Mouse (Mus musculus): ENCODE results near the gene 4930564D02Rik. TPM values are rescaled to one million over a fixed set of nuclear protein-coding genes. Genes with fewer than 3 reads are reported as not detected.

Gene 4930564D02Rik
- polyA plus RNA-seq, 1 experiment = not detected

DNA sequence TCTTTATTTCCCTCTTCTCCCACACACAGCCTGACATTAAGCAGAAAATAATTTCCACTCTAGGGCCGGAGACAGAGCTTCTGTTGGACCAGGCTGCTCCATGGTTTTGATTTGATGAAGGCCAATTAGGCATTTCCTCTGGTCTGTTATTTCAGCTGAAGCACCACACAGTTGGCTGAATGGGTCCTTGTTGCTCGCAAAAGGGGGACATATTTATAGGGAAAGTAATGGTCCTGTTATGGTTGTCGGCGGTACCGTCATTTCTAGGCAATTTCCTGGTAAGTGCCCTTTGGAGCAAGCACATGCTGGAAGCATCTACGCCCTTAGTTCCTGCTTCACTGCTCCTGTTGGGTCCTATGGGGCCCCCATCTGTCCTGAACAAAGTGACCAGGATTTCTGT is 5.7 kb upstream of the 4930564D02Rik start:
- WGBS = 55% methylated on average over 6 of the region's 6 CpGs
- no peak for TF ChIP-seq CTCF (IDR thresholded peaks at IDR 0.05; ENCODE audit: control insufficient read depth, insufficient read depth, low read length)
- TF ChIP-seq POLR2A (IDR thresholded peaks at IDR 0.05; ENCODE audit: borderline replicate concordance, control insufficient read depth, low read depth, low read length) = no peak
- H3K4me1 ChIP-seq (ENCODE audit: control insufficient read depth, insufficient read depth, low read length) = no peaks in the 10 kb centered on the region; the same call in 1 of the 2 replicates
- no peak overlapping the region for H3K27ac ChIP-seq (ENCODE audit: control insufficient read depth, insufficient read depth, low read depth, low read length, poor library complexity)
- no peak overlapping the region for H3K4me3 ChIP-seq (replicated peaks; ENCODE audit: control insufficient read depth, low read depth, low read length)

DNA sequence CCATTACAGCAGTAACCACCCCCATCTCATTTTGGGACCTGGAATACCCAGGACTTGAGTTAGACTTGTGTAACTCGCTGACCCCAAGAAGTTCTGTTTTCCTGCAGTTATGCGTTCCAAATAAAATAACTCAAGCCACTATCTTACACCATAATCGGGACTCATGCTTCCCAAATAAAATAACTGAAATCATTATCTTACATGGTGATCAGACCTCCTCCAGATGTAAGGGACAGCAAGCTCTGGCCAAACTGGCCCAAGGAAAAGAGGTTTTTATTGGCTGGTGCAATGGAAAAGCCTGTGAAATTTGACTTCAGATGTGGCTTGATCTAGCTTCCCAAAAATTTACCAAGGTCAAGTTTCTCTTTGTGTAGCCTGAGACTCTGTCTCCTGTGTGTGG is 5.1 kb upstream of the 4930564D02Rik start:
- 66% methylated on average over 3 of the region's 3 CpGs for WGBS

DNA sequence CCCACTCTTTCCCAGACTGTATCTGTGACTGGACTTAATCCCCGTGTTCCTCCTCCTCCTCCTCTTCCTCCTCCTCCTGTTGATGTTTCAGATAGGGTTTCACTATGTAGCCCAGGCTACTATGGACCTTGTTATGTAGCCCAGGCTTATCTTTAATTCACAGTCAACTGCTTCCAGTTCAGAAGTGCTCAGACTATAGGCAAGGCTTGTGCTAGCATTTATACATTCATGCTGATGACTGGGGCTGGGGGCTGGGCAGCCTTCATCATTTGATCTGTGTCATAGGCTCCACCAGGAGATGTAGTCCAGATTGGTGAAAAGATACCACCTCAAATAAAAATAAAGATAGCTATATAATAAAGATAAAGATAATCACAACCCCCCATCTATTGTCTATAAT is 4.7 kb upstream of the 4930564D02Rik start:
- WGBS = 31% methylated on average over 1 of the region's 1 CpGs
- Histone ChIP-seq H3K27ac (ENCODE audit: control insufficient read depth, insufficient read depth, low read depth, low read length, poor library complexity) (no peak overlapping the region), H3K4me1 (ENCODE audit: control insufficient read depth, insufficient read depth, low read length) (no peaks in the 10 kb centered on the region), H3K4me3 (replicated peaks; ENCODE audit: control insufficient read depth, low read depth, low read length) (no peak overlapping the region)
- TF ChIP-seq POLR2A (IDR thresholded peaks at IDR 0.05; ENCODE audit: borderline replicate concordance, control insufficient read depth, low read depth, low read length) (no peak), CTCF (IDR thresholded peaks at IDR 0.05; ENCODE audit: control insufficient read depth, insufficient read depth, low read length) (no peak)

More for the DNA sequence above, 5.1 kb upstream of the 4930564D02Rik start:
- TF ChIP-seq POLR2A (IDR thresholded peaks at IDR 0.05; ENCODE audit: borderline replicate concordance, control insufficient read depth, low read depth, low read length) = no peak
- TF ChIP-seq CTCF (IDR thresholded peaks at IDR 0.05; ENCODE audit: control insufficient read depth, insufficient read depth, low read length) = no peak
- H3K4me1 ChIP-seq (ENCODE audit: control insufficient read depth, insufficient read depth, low read length) = no peaks in the 10 kb centered on the region; the same call in 1 of the 2 replicates
- H3K27ac ChIP-seq (ENCODE audit: control insufficient read depth, insufficient read depth, low read depth, low read length, poor library complexity) = no peak overlapping the region
- no peak overlapping the region for H3K4me3 ChIP-seq (replicated peaks; ENCODE audit: control insufficient read depth, low read depth, low read length)

DNA sequence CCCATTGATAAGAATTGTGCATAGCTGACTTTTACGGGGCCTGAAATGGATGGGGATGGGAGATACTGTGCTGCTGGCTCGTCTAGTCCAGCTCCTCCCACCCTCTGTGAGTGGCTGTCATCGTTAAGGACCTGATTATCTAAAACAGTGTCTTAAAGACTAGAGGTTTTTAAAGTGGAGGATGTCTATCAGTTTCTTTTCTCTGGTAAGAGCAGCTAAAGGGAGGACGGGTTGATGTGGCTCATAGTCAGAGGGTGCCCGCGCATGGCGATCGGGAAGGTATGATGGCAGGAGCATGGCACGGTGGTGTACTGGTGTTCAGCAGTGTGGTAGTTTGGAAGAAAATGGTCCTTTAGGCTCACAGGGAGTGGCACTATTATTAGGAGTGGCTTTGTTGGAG is 4.0 kb upstream of the 4930564D02Rik start:
- Histone ChIP-seq H3K4me1 (ENCODE audit: control insufficient read depth, insufficient read depth, low read length) (no peaks in the 10 kb centered on the region), H3K27ac (ENCODE audit: control insufficient read depth, insufficient read depth, low read depth, low read length, poor library complexity) (no peak overlapping the region), H3K4me3 (replicated peaks; ENCODE audit: control insufficient read depth, low read depth, low read length) (no peak overlapping the region)
- 78% methylated on average over 9 of the region's 9 CpGs for WGBS
- TF ChIP-seq CTCF (IDR thresholded peaks at IDR 0.05; ENCODE audit: control insufficient read depth, insufficient read depth, low read length) (no peak), POLR2A (IDR thresholded peaks at IDR 0.05; ENCODE audit: borderline replicate concordance, control insufficient read depth, low read depth, low read length) (no peak)

DNA sequence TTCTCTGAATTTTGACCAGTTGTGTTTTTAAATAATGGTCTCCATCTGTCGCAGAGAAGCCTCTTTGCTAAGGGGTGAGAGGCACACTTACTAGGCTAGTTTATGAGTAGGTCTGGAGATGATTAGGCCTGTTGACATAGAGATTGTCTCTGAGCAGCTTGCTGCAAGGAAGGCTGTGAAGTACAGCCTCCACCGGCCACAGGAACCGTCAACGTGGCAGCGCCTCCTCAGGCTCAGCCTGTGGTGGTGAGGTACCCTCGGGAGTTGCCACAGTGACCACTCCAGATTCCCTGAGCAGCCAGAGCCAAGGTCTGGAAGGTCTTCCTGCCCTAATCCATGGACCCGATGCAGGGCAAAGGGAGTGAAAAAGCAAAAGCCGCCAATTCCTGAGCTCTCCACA is 3.9 kb downstream of the 4930564D02Rik start:
- Histone ChIP-seq H3K4me1 (ENCODE audit: control insufficient read depth, insufficient read depth, low read length) (no peaks in the 10 kb centered on the region), H3K4me3 (replicated peaks; ENCODE audit: control insufficient read depth, low read depth, low read length) (no peak overlapping the region), H3K27ac (ENCODE audit: control insufficient read depth, insufficient read depth, low read depth, low read length, poor library complexity) (no peak overlapping the region)
- WGBS = 64% methylated on average over 8 of the region's 8 CpGs
- TF ChIP-seq POLR2A (IDR thresholded peaks at IDR 0.05; ENCODE audit: borderline replicate concordance, control insufficient read depth, low read depth, low read length) (no peak), CTCF (IDR thresholded peaks at IDR 0.05; ENCODE audit: control insufficient read depth, insufficient read depth, low read length) (no peak)

DNA sequence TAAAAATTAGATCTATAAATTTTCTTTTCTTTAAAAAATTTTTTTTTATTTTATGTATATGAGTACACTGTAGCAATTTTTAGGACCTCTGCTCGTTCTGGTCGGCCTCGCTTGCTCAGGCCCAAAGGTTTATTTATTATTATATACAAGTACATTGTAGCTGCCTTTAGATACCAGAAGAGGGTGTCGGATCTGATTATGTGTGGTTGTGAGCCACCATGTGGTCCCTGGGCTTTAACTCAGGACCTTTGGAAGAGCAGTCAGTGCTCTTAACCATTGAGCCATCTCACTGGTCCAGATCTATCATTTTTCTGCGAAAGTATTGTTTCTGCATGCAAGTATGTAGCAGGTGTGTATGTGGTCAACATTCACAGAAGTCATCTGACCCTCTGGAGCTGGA is 4.6 kb downstream of the 4930564D02Rik start:
- Histone ChIP-seq H3K4me3 (replicated peaks; ENCODE audit: control insufficient read depth, low read depth, low read length) (no peak overlapping the region), H3K27ac (ENCODE audit: control insufficient read depth, insufficient read depth, low read depth, low read length, poor library complexity) (no peak overlapping the region), H3K4me1 (ENCODE audit: control insufficient read depth, insufficient read depth, low read length) (no peaks in the 10 kb centered on the region)
- TF ChIP-seq POLR2A (IDR thresholded peaks at IDR 0.05; ENCODE audit: borderline replicate concordance, control insufficient read depth, low read depth, low read length) (no peak), CTCF (IDR thresholded peaks at IDR 0.05; ENCODE audit: control insufficient read depth, insufficient read depth, low read length) (no peak)
- 82% methylated on average over 5 of the region's 5 CpGs for WGBS

DNA sequence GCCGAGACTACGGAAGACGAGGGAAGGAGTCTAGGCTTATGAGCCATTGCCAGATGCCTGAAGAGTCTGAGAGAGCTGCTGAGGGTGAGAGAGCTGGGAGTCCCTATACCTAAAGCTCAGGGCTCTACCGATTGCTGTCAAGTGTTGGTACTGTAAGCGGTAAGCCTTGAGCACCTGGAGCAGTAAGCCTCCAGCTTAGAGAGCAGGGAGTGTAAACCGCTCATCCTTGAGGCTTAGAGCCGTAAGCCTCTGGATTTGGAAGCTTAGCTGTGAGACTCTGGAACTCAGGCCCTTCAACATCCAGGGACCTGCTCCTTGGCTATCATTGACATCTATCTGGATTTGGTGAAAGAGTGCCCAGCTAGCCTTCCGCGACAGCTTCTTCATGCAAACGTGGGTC is 5.9 kb downstream of the 4930564D02Rik start:
- Histone ChIP-seq H3K4me3 (replicated peaks; ENCODE audit: control insufficient read depth, low read depth, low read length) (no peak overlapping the region), H3K27ac (ENCODE audit: control insufficient read depth, insufficient read depth, low read depth, low read length, poor library complexity) (no peak overlapping the region), H3K4me1 (ENCODE audit: control insufficient read depth, insufficient read depth, low read length) (no peaks in the 10 kb centered on the region)
- 90% methylated on average over 10 of the region's 10 CpGs for WGBS
- TF ChIP-seq POLR2A (IDR thresholded peaks at IDR 0.05; ENCODE audit: borderline replicate concordance, control insufficient read depth, low read depth, low read length) = no peak
- no peak for TF ChIP-seq CTCF (IDR thresholded peaks at IDR 0.05; ENCODE audit: control insufficient read depth, insufficient read depth, low read length)

DNA sequence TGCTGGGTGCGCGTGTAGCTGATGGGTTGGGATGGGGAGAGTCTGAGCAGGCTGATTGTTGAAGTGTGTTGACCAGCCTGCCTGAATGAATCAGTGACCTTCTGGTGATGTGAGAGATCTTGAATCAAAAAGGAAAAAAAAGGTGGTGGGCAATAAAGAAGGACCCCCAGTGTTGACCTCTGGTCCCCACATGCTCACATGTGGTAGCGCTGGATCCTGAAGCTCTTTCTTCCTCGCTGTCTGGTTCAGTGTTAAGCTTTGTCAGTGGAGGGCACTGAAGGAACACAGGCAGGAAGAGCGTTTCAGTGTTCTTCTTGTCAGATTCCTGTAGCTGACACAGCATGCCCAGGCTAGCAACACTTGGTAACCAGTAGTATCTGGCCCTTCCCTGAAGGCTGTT is 9.2 kb downstream of the 4930564D02Rik start:
- TF ChIP-seq CTCF (IDR thresholded peaks at IDR 0.05; ENCODE audit: control insufficient read depth, insufficient read depth, low read length) = no peak
- no peak for TF ChIP-seq POLR2A (IDR thresholded peaks at IDR 0.05; ENCODE audit: borderline replicate concordance, control insufficient read depth, low read depth, low read length)
- 82% methylated on average over 5 of the region's 5 CpGs for WGBS
- Histone ChIP-seq H3K4me1 (ENCODE audit: control insufficient read depth, insufficient read depth, low read length) (no peaks in the 10 kb centered on the region), H3K27ac (ENCODE audit: control insufficient read depth, insufficient read depth, low read depth, low read length, poor library complexity) (no peak overlapping the region), H3K4me3 (replicated peaks; ENCODE audit: control insufficient read depth, low read depth, low read length) (no peak overlapping the region)

DNA sequence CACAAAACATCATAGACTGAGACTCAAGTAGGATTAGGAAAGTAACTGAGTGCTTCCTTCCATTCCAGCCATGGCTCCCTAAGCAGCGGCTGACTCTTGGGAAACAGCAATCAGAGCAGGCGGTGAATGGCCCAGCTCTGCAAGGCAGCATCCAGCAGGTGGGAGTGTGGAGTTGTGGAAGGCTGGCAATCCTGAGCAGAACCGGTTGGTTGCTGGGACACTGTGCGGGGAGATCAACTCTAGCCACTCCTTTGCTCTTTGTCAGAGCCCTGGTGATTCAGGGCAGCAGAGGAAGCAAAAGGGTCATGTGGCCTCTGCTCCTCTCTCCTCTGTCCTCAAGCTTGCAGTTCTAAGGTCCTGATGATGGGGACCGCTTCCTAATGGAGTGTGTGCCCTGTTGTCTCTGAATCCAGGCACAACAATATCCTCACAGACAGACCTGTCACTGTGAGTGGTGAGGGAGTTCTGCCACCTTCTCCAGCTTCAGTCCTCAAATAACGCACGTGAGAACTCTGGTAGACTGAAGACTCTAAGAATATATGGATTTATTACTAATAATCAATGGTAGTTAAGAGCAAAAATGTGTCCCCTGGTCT is 11.7 kb downstream of the 4930564D02Rik start:
- 57% methylated on average over 7 of the region's 7 CpGs for WGBS
- Histone ChIP-seq H3K27ac (ENCODE audit: control insufficient read depth, insufficient read depth, low read depth, low read length, poor library complexity) (no peak overlapping the region), H3K4me1 (ENCODE audit: control insufficient read depth, insufficient read depth, low read length) (no peaks in the 10 kb centered on the region), H3K4me3 (replicated peaks; ENCODE audit: control insufficient read depth, low read depth, low read length) (no peak overlapping the region)
- no peak for TF ChIP-seq CTCF (IDR thresholded peaks at IDR 0.05; ENCODE audit: control insufficient read depth, insufficient read depth, low read length)
- no peak for TF ChIP-seq POLR2A (IDR thresholded peaks at IDR 0.05; ENCODE audit: borderline replicate concordance, control insufficient read depth, low read depth, low read length)

All from bone marrow, adult 2 months (tissue).